Mouse (Mus musculus) liver, embryonic 14.5 days (tissue): ENCODE measurements at regions not wholly inside any gene's neighbourhood (a gene's known extent, or its start where the extent isn't known, plus 50 kb on each side); places are given as distances from the start of the nearest gene placed in this dataset.
"Not testable (repeated sequence)": the region's sequence is repeated elsewhere in the genome, so short reads cannot be mapped to it uniquely, and the experiment has no call there.

ENCODE experiments used
- CTCF ChIP-seq: IDR thresholded peaks from 2 replicates; pipeline ENCODE4 v1.5.1; 2016; ENCODE audit warnings: antibody characterized with exemption, low read depth, control low read depth
- EP300 ChIP-seq: IDR thresholded peaks from 2 replicates; pipeline ENCODE4 v1.6.1; 2016; ENCODE audit warnings: antibody characterized with exemption, low read depth

GRCm38 (mm10) chr3:5950243-5950642 is 199.6 kb downstream of the Gm8797 start:
- not testable (repeated sequence) for TF ChIP-seq EP300, CTCF
